Mouse (Mus musculus) cortical plate, adult 2 months (tissue): Measurements from ENCODE around the gene Kcnh6.

Experiments
- CTCF ChIP-seq: fragments of 200-500 bp; IDR thresholded peaks from 2 replicates; pipeline ENCODE4 v1.5.1; 2011; ENCODE audit warnings: mild to moderate bottlenecking, control low read depth, low read length; ENCODE audit not compliant: insufficient read depth; ENCODE audit errors: extremely low read depth
- POLR2A ChIP-seq: fragments of 200-500 bp; IDR thresholded peaks from 2 replicates; pipeline ENCODE4 v1.6.1; 2011; ENCODE audit warnings: mild to moderate bottlenecking, low read length, control low read depth; ENCODE audit not compliant: insufficient read depth; ENCODE audit errors: extremely low read depth

GRCm38 (mm10) chr11:106020051-106020763 is 12.3 kb downstream of the Kcnh6 start:
- TF ChIP-seq POLR2A (peak; percentile 43; the same call in 1 of the 2 replicates), CTCF (no peak)
